Mouse (Mus musculus): ENCODE data around the gene Myom1. TPM values are rescaled to one million over a fixed set of nuclear protein-coding genes. Genes with fewer than 3 reads are reported as not detected.

Gene Myom1
- total and polyA plus RNA-seq, 2 experiments from 2014 or later, result 238 to 392 TPM

DNA sequence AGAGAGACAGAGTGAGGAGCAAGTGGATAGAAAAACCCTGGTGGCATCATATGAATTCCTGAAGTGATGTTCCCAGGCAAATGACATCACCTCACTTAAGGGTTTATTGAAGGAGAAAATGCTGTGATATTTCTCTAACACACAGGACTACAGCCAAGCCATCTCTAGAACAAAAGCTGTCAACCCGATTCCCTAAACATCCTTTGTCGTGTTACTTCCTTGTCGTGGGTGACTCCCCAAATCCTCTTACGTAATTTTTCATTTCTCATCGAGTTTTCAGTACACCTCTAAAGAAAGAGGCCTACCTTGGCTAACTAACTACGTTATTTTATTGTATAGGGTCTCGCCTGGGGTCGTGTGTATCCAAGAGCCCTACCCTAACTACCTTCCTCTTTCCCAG is 13.0 kb upstream of the Myom1 start:
- no peak for ATAC-seq (ENCODE audit: insufficient read depth, low read depth)
- H3K4me2 ChIP-seq (ENCODE audit: low read depth, low read length), result peak overlapping the region; percentile 69
- no peak for TF ChIP-seq EP300 (IDR thresholded peaks at IDR 0.05; ENCODE audit: low read depth)
- no peak for TF ChIP-seq CTCF (IDR thresholded peaks at IDR 0.05; ENCODE audit: low read depth)
- H3K4me3 ChIP-seq (ENCODE audit: low read depth, low read length), result peak overlapping the region; percentile 63
- DNase-seq (ENCODE audit: low spot score), result no peak
- H3K27ac ChIP-seq (ENCODE audit: low read depth), result peak overlapping the region; percentile 94
- H3K27me3 ChIP-seq (ENCODE audit: control insufficient read depth, insufficient read depth, low read length), result no peaks in the 10 kb centered on the region; the same call in 1 of the 2 replicates
- H3K9me3 ChIP-seq (replicated peaks; ENCODE audit: control insufficient read depth, low read length), result no peaks in the 10 kb centered on the region
- H3K9ac ChIP-seq (replicated peaks; ENCODE audit: low read depth, low read length), result peak overlapping the region; percentile 59
- WGBS, result 67% methylated on average over 8 of the region's 8 CpGs
- H3K36me3 ChIP-seq (replicated peaks; ENCODE audit: control insufficient read depth, insufficient read depth, low read length), result peaks cover 51% of the 10 kb centered on the region
- peaks cover 42% of the 10 kb centered on the region for H3K4me1 ChIP-seq (ENCODE audit: control insufficient read depth, insufficient read depth)

DNA sequence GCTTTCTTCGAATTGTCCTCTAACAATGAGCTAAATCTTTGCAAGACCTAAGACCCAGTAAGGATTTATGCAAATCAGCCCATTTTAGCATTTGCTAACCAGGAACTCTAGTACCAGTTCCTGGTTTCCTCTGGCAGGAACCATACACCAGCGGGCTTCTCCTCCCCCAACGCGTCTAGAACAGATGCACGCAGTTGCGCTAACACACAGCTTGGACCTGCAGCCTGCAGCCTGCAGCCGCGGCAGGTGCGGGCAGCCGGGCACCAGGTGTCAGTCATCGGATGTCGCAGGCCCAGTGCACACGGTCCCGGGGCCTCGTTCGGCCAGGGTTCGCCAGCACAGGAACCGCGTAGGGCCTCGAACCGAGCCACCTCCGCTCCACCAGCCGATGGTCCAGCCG is 12.4 kb upstream of the Myom1 start:
- 4% methylated on average over 24 of the region's 24 CpGs for WGBS
- Histone ChIP-seq H3K9me3 (replicated peaks; ENCODE audit: control insufficient read depth, low read length) (no peaks in the 10 kb centered on the region), H3K4me1 (ENCODE audit: control insufficient read depth, insufficient read depth) (peaks cover 47% of the 10 kb centered on the region), H3K4me2 (ENCODE audit: low read depth, low read length) (peak overlapping the region; percentile 69), H3K36me3 (replicated peaks; ENCODE audit: control insufficient read depth, insufficient read depth, low read length) (peaks cover 53% of the 10 kb centered on the region), H3K27ac (ENCODE audit: low read depth) (peak overlapping the region; percentile 94), H3K4me3 (ENCODE audit: low read depth, low read length) (peak overlapping the region; percentile 63), H3K9ac (replicated peaks; ENCODE audit: low read depth, low read length) (peak overlapping the region; percentile 59), H3K27me3 (ENCODE audit: control insufficient read depth, insufficient read depth, low read length) (no peaks in the 10 kb centered on the region)
- peak; percentile 7 for DNase-seq (ENCODE audit: low spot score)
- ATAC-seq (ENCODE audit: insufficient read depth, low read depth), result peak; percentile 16
- TF ChIP-seq CTCF (IDR thresholded peaks at IDR 0.05; ENCODE audit: low read depth), result no peak
- TF ChIP-seq EP300 (IDR thresholded peaks at IDR 0.05; ENCODE audit: low read depth), result no peak

DNA sequence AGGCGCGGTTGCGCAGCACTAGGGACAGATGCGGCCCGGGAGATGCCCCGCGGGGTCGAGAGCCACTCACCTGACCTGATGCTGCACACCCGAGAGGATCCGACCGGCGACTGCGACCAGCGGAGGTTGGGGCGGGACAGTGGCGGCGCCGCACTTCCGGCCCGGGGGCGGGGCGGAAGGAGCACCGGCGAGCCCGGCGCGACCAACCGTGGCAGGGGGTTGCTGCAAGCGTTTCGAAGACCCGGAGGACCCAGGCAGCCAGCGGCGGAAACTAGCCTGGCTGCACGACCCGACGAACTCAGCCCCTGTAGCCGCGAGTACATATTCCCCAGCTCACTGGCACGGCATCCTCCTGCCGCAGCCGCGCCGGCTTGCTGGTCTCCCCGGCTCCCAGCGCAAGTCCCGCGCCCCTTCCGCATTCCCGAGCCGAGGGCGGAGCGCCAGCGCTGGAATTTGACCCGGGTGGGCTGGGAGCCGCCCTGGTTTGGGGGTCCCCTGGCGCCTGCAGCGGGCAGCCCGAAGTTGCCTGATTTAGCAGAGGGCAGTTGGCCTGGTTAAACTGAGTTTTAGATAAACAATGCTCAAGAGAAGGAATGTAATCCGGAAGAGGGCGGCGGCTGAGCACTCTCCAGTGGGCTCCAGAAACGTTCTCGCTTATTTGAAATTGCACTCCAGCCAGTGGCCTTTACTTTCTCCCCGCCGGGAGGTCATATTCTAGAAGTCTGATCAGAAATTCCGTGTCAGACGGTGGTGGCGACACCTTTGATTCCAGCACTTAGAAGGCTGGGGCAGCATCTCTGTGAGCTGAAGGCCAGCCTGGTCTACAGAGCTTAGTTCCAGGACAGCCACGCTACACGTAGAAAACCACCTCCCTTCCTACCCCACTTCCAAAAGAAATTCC is 11.8 kb upstream of the Myom1 start:
- ATAC-seq (ENCODE audit: insufficient read depth, low read depth) (peak; percentile 79), DNase-seq (ENCODE audit: low spot score) (peak; percentile 75)
- Histone ChIP-seq H3K9me3 (replicated peaks; ENCODE audit: control insufficient read depth, low read length) (no peaks in the 10 kb centered on the region), H3K4me2 (ENCODE audit: low read depth, low read length) (peak overlapping the region; percentile 69), H3K9ac (replicated peaks; ENCODE audit: low read depth, low read length) (peak overlapping the region; percentile 59), H3K27me3 (ENCODE audit: control insufficient read depth, insufficient read depth, low read length) (no peaks in the 10 kb centered on the region), H3K4me3 (ENCODE audit: low read depth, low read length) (peak overlapping the region; percentile 63), H3K4me1 (ENCODE audit: control insufficient read depth, insufficient read depth) (peaks cover 47% of the 10 kb centered on the region), H3K36me3 (replicated peaks; ENCODE audit: control insufficient read depth, insufficient read depth, low read length) (peaks cover 53% of the 10 kb centered on the region), H3K27ac (ENCODE audit: low read depth) (peak overlapping the region; percentile 94)
- WGBS, result 1% methylated on average over 66 of the region's 70 CpGs
- TF ChIP-seq CTCF (IDR thresholded peaks at IDR 0.05; ENCODE audit: low read depth) (no peak), EP300 (IDR thresholded peaks at IDR 0.05; ENCODE audit: low read depth) (peak; percentile 86)

DNA sequence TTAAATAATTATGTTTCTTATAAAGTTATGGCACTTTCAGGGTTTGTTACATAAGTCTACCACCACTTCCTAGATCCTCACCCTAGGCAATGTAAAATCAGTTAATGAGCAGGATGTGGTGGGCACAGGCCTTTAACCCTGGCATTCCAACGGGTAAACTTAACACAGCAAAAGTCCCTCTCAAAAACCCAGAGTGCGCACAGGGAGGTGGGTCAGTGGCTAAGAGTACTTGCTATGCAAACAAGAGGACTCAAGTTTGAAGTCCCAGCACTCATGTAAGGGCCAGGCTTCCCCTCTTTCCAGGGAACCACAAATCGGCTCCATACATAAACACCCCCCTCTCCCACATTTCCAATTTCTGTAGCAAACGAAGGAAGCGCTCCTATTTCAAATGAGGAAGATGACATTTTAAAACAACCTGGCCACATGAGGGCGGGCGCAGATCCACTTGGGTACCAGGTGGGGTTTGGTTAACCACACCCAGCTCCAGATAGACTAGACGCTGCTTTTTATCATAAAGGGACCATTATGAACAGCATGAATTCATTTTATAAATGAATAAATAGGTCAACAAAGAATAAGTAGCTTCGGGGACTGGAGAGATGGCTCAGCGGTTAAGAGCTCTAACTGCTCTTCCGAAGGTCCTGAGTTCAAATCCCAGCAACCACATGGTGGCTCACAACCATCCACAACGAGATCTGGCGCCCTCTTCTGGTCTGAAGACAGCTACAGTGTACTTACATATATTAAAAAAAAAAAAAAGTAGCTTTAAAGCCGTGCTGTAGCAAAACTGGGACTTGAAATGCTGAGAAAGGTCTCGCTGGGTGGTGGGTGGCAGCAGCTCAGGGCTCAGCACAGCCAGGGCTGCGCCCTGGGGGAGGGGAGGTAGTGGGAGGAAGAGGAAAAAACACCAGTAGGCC is 10.5 kb upstream of the Myom1 start:
- no peaks in the 10 kb centered on the region for H3K9me3 ChIP-seq (replicated peaks; ENCODE audit: control insufficient read depth, low read length)
- H3K27me3 ChIP-seq (ENCODE audit: control insufficient read depth, insufficient read depth, low read length), result no peaks in the 10 kb centered on the region
- no peak overlapping the region for H3K9ac ChIP-seq (replicated peaks; ENCODE audit: low read depth, low read length)
- peaks cover 51% of the 10 kb centered on the region for H3K36me3 ChIP-seq (replicated peaks; ENCODE audit: control insufficient read depth, insufficient read depth, low read length)
- peak; percentile 8 for DNase-seq (ENCODE audit: low spot score)
- H3K4me2 ChIP-seq (ENCODE audit: low read depth, low read length), result no peak overlapping the region; the same call in 1 of the 2 replicates
- TF ChIP-seq CTCF (IDR thresholded peaks at IDR 0.05; ENCODE audit: low read depth) (peak; percentile 30; the same call in 1 of the 2 replicates), EP300 (IDR thresholded peaks at IDR 0.05; ENCODE audit: low read depth) (no peak)
- H3K27ac ChIP-seq (ENCODE audit: low read depth), result peak overlapping the region; percentile 94
- H3K4me1 ChIP-seq (ENCODE audit: control insufficient read depth, insufficient read depth), result peaks cover 53% of the 10 kb centered on the region
- 78% methylated on average over 16 of the region's 16 CpGs for WGBS
- ATAC-seq (ENCODE audit: insufficient read depth, low read depth), result no peak
- H3K4me3 ChIP-seq (ENCODE audit: low read depth, low read length), result no peak overlapping the region

DNA sequence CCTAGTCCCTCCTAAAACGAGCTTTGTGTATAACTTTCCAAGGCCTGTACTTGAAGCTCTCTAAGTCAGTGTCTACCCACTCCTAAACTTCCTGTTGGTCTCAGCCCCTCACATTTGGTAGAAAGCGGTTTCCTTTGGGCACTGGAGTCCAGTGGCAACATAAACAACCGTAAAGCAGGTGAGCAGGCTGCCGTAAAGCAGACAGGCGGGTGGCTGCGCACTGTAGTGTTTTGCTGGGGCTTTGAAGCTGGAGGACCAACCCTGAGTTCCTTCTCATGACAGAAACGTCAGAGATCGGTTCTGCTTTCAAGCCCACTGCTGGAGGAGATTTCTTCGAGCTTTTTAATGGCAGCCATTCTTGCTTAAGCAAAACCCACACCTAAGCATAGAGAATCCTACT is 9.8 kb upstream of the Myom1 start:
- Histone ChIP-seq H3K36me3 (replicated peaks; ENCODE audit: control insufficient read depth, insufficient read depth, low read length) (peaks cover 50% of the 10 kb centered on the region), H3K27ac (ENCODE audit: low read depth) (peak overlapping the region; percentile 94), H3K27me3 (ENCODE audit: control insufficient read depth, insufficient read depth, low read length) (no peaks in the 10 kb centered on the region), H3K4me2 (ENCODE audit: low read depth, low read length) (no peak overlapping the region), H3K4me1 (ENCODE audit: control insufficient read depth, insufficient read depth) (peaks cover 53% of the 10 kb centered on the region), H3K9ac (replicated peaks; ENCODE audit: low read depth, low read length) (no peak overlapping the region), H3K4me3 (ENCODE audit: low read depth, low read length) (no peak overlapping the region), H3K9me3 (replicated peaks; ENCODE audit: control insufficient read depth, low read length) (no peaks in the 10 kb centered on the region)
- ATAC-seq (ENCODE audit: insufficient read depth, low read depth) (no peak), DNase-seq (ENCODE audit: low spot score) (no peak)
- 69% methylated on average over 9 of the region's 9 CpGs for WGBS
- TF ChIP-seq EP300 (IDR thresholded peaks at IDR 0.05; ENCODE audit: low read depth) (no peak), CTCF (IDR thresholded peaks at IDR 0.05; ENCODE audit: low read depth) (no peak)
